Mouse (Mus musculus): ENCODE results near the gene Mob3a. TPM values are rescaled to one million over a fixed set of nuclear protein-coding genes. Genes with fewer than 3 reads are reported as not detected.
A peak's percentile ranks its signal among the peaks of the same experiment; 100 is the strongest.

Mob3a gene
- polyA plus RNA-seq, 1 experiment: 261 TPM

- H3K4me1 ChIP-seq (replicated peaks; ENCODE audit: control insufficient read depth, insufficient read depth, low read length): peaks cover 29% of the 10 kb centered on the region
Observed at GRCm38 (mm10) chr10:80741634-80742179, 39.9 kb upstream of the Mob3a start.

GRCm38 (mm10) chr10:80741146-80741545 is 39.4 kb upstream of the Mob3a start:
- peak; percentile 21 for DNase-seq

More at GRCm38 (mm10) chr10:80741634-80742179, 39.9 kb upstream of the Mob3a start:
- no peak for DNase-seq
- no peak for TF ChIP-seq POLR2A (IDR thresholded peaks at IDR 0.05; ENCODE audit: control insufficient read depth, extremely low read depth, insufficient read depth, low read length, poor library complexity)
- TF ChIP-seq CTCF (IDR thresholded peaks at IDR 0.05; ENCODE audit: borderline replicate concordance, control insufficient read depth, extremely low read depth, insufficient read depth, low read length, poor library complexity): peak; percentile 45; the same call in 1 of the 2 replicates
- H3K36me3 ChIP-seq (ENCODE audit: control insufficient read depth, insufficient read depth, low read length): no peaks in the 10 kb centered on the region
- H3K27ac ChIP-seq (ENCODE audit: control insufficient read depth, insufficient read depth, low read length): no peak overlapping the region
- under 1% methylated on average over 46 of the region's 46 CpGs for WGBS
- H3K27me3 ChIP-seq (ENCODE audit: control insufficient read depth, insufficient read depth, low read length): no peaks in the 10 kb centered on the region
- H3K4me3 ChIP-seq (ENCODE audit: control insufficient read depth, insufficient read depth, low read length): peak overlapping the region; percentile 85

GRCm38 (mm10) chr10:80738657-80739056 is 36.9 kb upstream of the Mob3a start:
- Histone ChIP-seq H3K27me3 (ENCODE audit: control insufficient read depth, insufficient read depth, low read length) (no peaks in the 10 kb centered on the region), H3K27ac (ENCODE audit: control insufficient read depth, insufficient read depth, low read length) (no peak overlapping the region), H3K4me3 (ENCODE audit: control insufficient read depth, insufficient read depth, low read length) (no peak overlapping the region), H3K36me3 (ENCODE audit: control insufficient read depth, insufficient read depth, low read length) (no peaks in the 10 kb centered on the region), H3K4me1 (replicated peaks; ENCODE audit: control insufficient read depth, insufficient read depth, low read length) (peaks cover 30% of the 10 kb centered on the region)
- WGBS: 76% methylated on average over 1 of the region's 1 CpGs
- TF ChIP-seq POLR2A (IDR thresholded peaks at IDR 0.05; ENCODE audit: control insufficient read depth, extremely low read depth, insufficient read depth, low read length, poor library complexity): no peak
- TF ChIP-seq CTCF (IDR thresholded peaks at IDR 0.05; ENCODE audit: borderline replicate concordance, control insufficient read depth, extremely low read depth, insufficient read depth, low read length, poor library complexity): no peak
- DNase-seq: no peak

More at GRCm38 (mm10) chr10:80741146-80741545, 39.4 kb upstream of the Mob3a start:
- Histone ChIP-seq H3K27me3 (ENCODE audit: control insufficient read depth, insufficient read depth, low read length) (no peaks in the 10 kb centered on the region), H3K36me3 (ENCODE audit: control insufficient read depth, insufficient read depth, low read length) (no peaks in the 10 kb centered on the region), H3K4me3 (ENCODE audit: control insufficient read depth, insufficient read depth, low read length) (peak overlapping the region; percentile 85), H3K4me1 (replicated peaks; ENCODE audit: control insufficient read depth, insufficient read depth, low read length) (peaks cover 32% of the 10 kb centered on the region), H3K27ac (ENCODE audit: control insufficient read depth, insufficient read depth, low read length) (peak overlapping the region; percentile 37; the same call in 1 of the 2 replicates)
- 14% methylated on average over 5 of the region's 5 CpGs for WGBS
- TF ChIP-seq POLR2A (IDR thresholded peaks at IDR 0.05; ENCODE audit: control insufficient read depth, extremely low read depth, insufficient read depth, low read length, poor library complexity) (no peak), CTCF (IDR thresholded peaks at IDR 0.05; ENCODE audit: borderline replicate concordance, control insufficient read depth, extremely low read depth, insufficient read depth, low read length, poor library complexity) (no peak)

GRCm38 (mm10) chr10:80736731-80737130 is 35.0 kb upstream of the Mob3a start:
- H3K36me3 ChIP-seq (ENCODE audit: control insufficient read depth, insufficient read depth, low read length): peaks cover 12% of the 10 kb centered on the region; the same call in 1 of the 2 replicates
- peaks cover 24% of the 10 kb centered on the region for H3K4me1 ChIP-seq (replicated peaks; ENCODE audit: control insufficient read depth, insufficient read depth, low read length)
- whole genome bisulfite sequencing: 53% methylated on average over 5 of the region's 5 CpGs
- H3K27me3 ChIP-seq (ENCODE audit: control insufficient read depth, insufficient read depth, low read length): no peaks in the 10 kb centered on the region
- DNase-seq: no peak
- no peak overlapping the region for H3K27ac ChIP-seq (ENCODE audit: control insufficient read depth, insufficient read depth, low read length)
- no peak overlapping the region for H3K4me3 ChIP-seq (ENCODE audit: control insufficient read depth, insufficient read depth, low read length)
- TF ChIP-seq POLR2A (IDR thresholded peaks at IDR 0.05; ENCODE audit: control insufficient read depth, extremely low read depth, insufficient read depth, low read length, poor library complexity) (no peak), CTCF (IDR thresholded peaks at IDR 0.05; ENCODE audit: borderline replicate concordance, control insufficient read depth, extremely low read depth, insufficient read depth, low read length, poor library complexity) (no peak)

- WGBS: 98% methylated on average over 6 of the region's 6 CpGs
- H3K27ac ChIP-seq (ENCODE audit: control insufficient read depth, insufficient read depth, low read length): no peak overlapping the region
- peaks cover 9% of the 10 kb centered on the region for H3K4me1 ChIP-seq (replicated peaks; ENCODE audit: control insufficient read depth, insufficient read depth, low read length)
- no peak for TF ChIP-seq POLR2A (IDR thresholded peaks at IDR 0.05; ENCODE audit: control insufficient read depth, extremely low read depth, insufficient read depth, low read length, poor library complexity)
- no peak for TF ChIP-seq CTCF (IDR thresholded peaks at IDR 0.05; ENCODE audit: borderline replicate concordance, control insufficient read depth, extremely low read depth, insufficient read depth, low read length, poor library complexity)
- H3K36me3 ChIP-seq (ENCODE audit: control insufficient read depth, insufficient read depth, low read length): peaks cover 48% of the 10 kb centered on the region
- no peak for DNase-seq
- H3K4me3 ChIP-seq (ENCODE audit: control insufficient read depth, insufficient read depth, low read length): no peak overlapping the region
- no peaks in the 10 kb centered on the region for H3K27me3 ChIP-seq (ENCODE audit: control insufficient read depth, insufficient read depth, low read length)
Observed at GRCm38 (mm10) chr10:80732611-80733101, 30.9 kb upstream of the Mob3a start.

- H3K27me3 ChIP-seq (ENCODE audit: control insufficient read depth, insufficient read depth, low read length): no peaks in the 10 kb centered on the region
- no peaks in the 10 kb centered on the region for H3K4me1 ChIP-seq (replicated peaks; ENCODE audit: control insufficient read depth, insufficient read depth, low read length)
- WGBS: 96% methylated on average over 5 of the region's 5 CpGs
Observed at GRCm38 (mm10) chr10:80727369-80728127, 25.8 kb upstream of the Mob3a start.

More at GRCm38 (mm10) chr10:80727369-80728127, 25.8 kb upstream of the Mob3a start:
- no peak overlapping the region for H3K4me3 ChIP-seq (ENCODE audit: control insufficient read depth, insufficient read depth, low read length)
- no peak for DNase-seq
- H3K27ac ChIP-seq (ENCODE audit: control insufficient read depth, insufficient read depth, low read length): no peak overlapping the region
- H3K36me3 ChIP-seq (ENCODE audit: control insufficient read depth, insufficient read depth, low read length): peaks cover 85% of the 10 kb centered on the region
- TF ChIP-seq CTCF (IDR thresholded peaks at IDR 0.05; ENCODE audit: borderline replicate concordance, control insufficient read depth, extremely low read depth, insufficient read depth, low read length, poor library complexity): no peak
